Mouse (Mus musculus) thymus, adult 2 months (tissue): ENCODE measurements around the gene Pde11a. TPM values are rescaled to one million over a fixed set of nuclear protein-coding genes. Genes with fewer than 3 reads are reported as not detected.
"Not testable (repeated sequence)": the region's sequence is repeated elsewhere in the genome, so short reads cannot be mapped to it uniquely, and the experiment has no call there.

ENCODE experiments used
- DNase-seq: peaks from one replicate; pipeline ENCODE4 v3.0.0; 2021
- H3K27ac ChIP-seq: fragments of 200-500 bp; 2 replicates; pipeline ENCODE4 v1.5.1; 2012; ENCODE audit warnings: low read length, control low read depth; ENCODE audit not compliant: control insufficient read depth, insufficient read depth
- H3K27me3 ChIP-seq: fragments of 200-500 bp; 2 replicates; pipeline ENCODE4 v1.6.1; 2012; ENCODE audit warnings: mild to moderate bottlenecking, low read length, moderate library complexity, mixed read lengths; ENCODE audit not compliant: control insufficient read depth, insufficient read depth
- H3K36me3 ChIP-seq: fragments of 200-500 bp; 2 replicates; pipeline ENCODE4 v1.6.1; 2012; ENCODE audit warnings: mild to moderate bottlenecking, low read length, moderate library complexity; ENCODE audit not compliant: control insufficient read depth, insufficient read depth
- H3K4me1 ChIP-seq: fragments of 200-500 bp; replicated peaks from 2 replicates; pipeline ENCODE4 v1.6.1; 2012; ENCODE audit warnings: low read length; ENCODE audit not compliant: control insufficient read depth, insufficient read depth
- H3K4me3 ChIP-seq: fragments of 200-500 bp; 2 replicates; pipeline ENCODE4 v1.5.1; 2012; ENCODE audit warnings: mild to moderate bottlenecking, low read length, control low read depth, moderate library complexity; ENCODE audit not compliant: control insufficient read depth, insufficient read depth
- CTCF ChIP-seq: fragments of 200-500 bp; IDR thresholded peaks from 2 replicates; pipeline ENCODE4 v1.5.1; 2012; ENCODE audit warnings: mild to moderate bottlenecking, control low read depth, low read length, moderate library complexity, borderline replicate concordance; ENCODE audit not compliant: control insufficient read depth, poor library complexity, insufficient read depth; ENCODE audit errors: extremely low read depth
- POLR2A ChIP-seq: fragments of 200-500 bp; IDR thresholded peaks from 2 replicates; pipeline ENCODE4 v1.6.1; 2012; ENCODE audit warnings: mild to moderate bottlenecking, low read length, control low read depth, moderate library complexity; ENCODE audit not compliant: control insufficient read depth, poor library complexity, insufficient read depth; ENCODE audit errors: extremely low read depth
- WGBS: fragments of 180-500 bp; shearing (Covaris S2); methylation state at CpG from one replicate; pipeline ENCODE4 v1.1.7; 2018; 5-methylcytosine and 5-hydroxymethylcytosine counted together
- polyA plus RNA-seq: library from polyadenylated mRNA; depleted of rRNA; stranded (reverse); fragments of >200 nt; gene quantifications from 2 replicates; pipeline ENCODE4 v1.2.3, GENCODE M21; 2012

Pde11a gene
- polyA plus RNA-seq, 1 experiment, result 1.7 TPM

GRCm38 (mm10) chr2:75982626-75983025, 355.9 kb downstream of the Pde11a start:
- no peaks in the 10 kb centered on the region for H3K27me3 ChIP-seq
- H3K27ac ChIP-seq, result no peak overlapping the region
- WGBS, result 97% methylated on average over 4 of the region's 4 CpGs
- no peak for DNase-seq
- H3K4me1 ChIP-seq, result no peaks in the 10 kb centered on the region
- H3K4me3 ChIP-seq, result no peak overlapping the region
- TF ChIP-seq CTCF, result no peak
- no peak for TF ChIP-seq POLR2A
- H3K36me3 ChIP-seq, result no peaks in the 10 kb centered on the region

GRCm38 (mm10) chr2:75981440-75982081, 357.0 kb downstream of the Pde11a start, which contains the start of gene Ttc30a1:
Gene Ttc30a1, minus strand, starts transcription at chr2:75981967.
- not testable (repeated sequence) for H3K27ac ChIP-seq

DNA sequence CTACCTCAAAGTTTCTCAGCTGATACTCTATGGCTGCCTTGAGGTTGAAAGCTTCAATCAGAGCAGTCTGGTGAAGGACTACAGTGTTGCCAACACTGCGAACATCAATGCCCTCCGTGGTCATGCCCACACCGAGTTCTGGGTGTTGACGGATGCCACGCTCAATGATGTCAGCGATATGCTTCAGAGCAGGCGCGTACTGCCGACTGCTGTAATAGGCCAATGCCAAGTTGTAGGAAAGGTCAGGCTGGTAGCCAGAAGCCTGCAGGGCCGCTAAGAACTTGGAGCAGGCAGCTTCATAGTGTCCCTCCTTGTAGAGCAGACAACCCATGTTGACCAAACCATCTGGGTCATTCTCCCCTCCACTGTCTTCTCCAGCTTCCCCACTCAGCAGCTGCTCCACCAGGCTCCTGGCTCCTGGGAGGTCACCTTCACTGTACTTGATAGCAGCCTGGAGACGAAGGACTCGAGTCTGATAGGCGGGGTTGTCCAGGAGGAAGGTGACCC, 357.6 kb downstream of the Pde11a start:
- H3K27me3 ChIP-seq, H3K27ac ChIP-seq, DNase-seq, H3K4me1 ChIP-seq, H3K36me3 ChIP-seq: not testable (repeated sequence)
- H3K4me3 ChIP-seq, result peak overlapping the region; percentile 54
- 98% methylated on average over 13 of the region's 13 CpGs for WGBS

More at GRCm38 (mm10) chr2:75981440-75982081, 357.0 kb downstream of the Pde11a start, which contains the start of gene Ttc30a1:
- H3K36me3 ChIP-seq, H3K27me3 ChIP-seq, H3K4me1 ChIP-seq: not testable (repeated sequence)
- DNase-seq, result peak; percentile 73
- peak within 1 kb of the TSS; percentile 54 for H3K4me3 ChIP-seq
- WGBS, result 14% methylated on average over 32 of the region's 34 CpGs

DNA sequence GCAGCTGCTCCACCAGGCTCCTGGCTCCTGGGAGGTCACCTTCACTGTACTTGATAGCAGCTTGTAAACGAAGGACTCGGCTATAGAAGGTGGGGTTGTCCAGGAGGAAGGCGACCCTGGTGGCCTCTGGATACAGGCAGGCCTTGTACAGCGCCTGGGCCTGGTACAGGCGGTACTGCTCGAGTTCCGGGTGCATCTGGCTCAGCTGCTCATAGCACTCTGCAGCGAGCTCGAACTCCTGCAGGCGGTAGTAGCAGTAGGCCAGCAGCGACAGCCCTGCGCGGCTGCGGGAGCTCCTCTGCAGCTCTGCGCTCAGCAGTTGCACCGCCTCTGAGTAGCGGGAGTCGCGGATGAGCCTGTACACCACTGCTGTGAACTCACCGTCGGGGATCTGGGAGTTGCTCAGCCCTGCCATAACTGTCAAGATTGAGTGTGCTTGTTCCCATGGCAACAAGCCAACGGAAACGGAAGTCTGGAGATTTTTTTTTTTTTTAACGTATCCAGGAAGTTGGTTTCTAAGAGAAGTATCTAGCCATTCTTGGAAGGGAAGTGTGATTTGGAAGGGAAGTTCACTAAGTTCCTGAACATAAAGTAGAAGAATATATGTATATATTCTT, 360.7 kb downstream of the Pde11a start, which contains the start of gene Ttc30a2:
TSS of gene Ttc30a2 (minus strand) at position 419 of the 617 bp plus-strand sequence.
- not testable (repeated sequence) for DNase-seq, H3K36me3 ChIP-seq

GRCm38 (mm10) chr2:75976070-75976469, 362.5 kb downstream of the Pde11a start:
- WGBS, result 81% methylated on average over 2 of the region's 2 CpGs

More for the DNA sequence above, 360.7 kb downstream of the Pde11a start, which contains the start of gene Ttc30a2:
- H3K27ac ChIP-seq, H3K27me3 ChIP-seq, H3K4me3 ChIP-seq, H3K4me1 ChIP-seq: not testable (repeated sequence)
- 83% methylated on average over 23 of the region's 24 CpGs for WGBS

GRCm38 (mm10) chr2:75974131-75974530, 364.4 kb downstream of the Pde11a start:
- Histone ChIP-seq H3K27me3 (no peaks in the 10 kb centered on the region), H3K4me1 (no peaks in the 10 kb centered on the region), H3K36me3 (no peaks in the 10 kb centered on the region), H3K27ac (no peak overlapping the region), H3K4me3 (no peak overlapping the region)
- TF ChIP-seq POLR2A (no peak), CTCF (no peak)
- DNase-seq, result no peak
- WGBS, result 93% methylated on average over 9 of the region's 9 CpGs

More at GRCm38 (mm10) chr2:75976070-75976469, 362.5 kb downstream of the Pde11a start:
- not testable (repeated sequence) for DNase-seq, H3K4me1 ChIP-seq, H3K27ac ChIP-seq, H3K36me3 ChIP-seq, H3K4me3 ChIP-seq, H3K27me3 ChIP-seq

GRCm38 (mm10) chr2:75964972-75965371, 373.6 kb downstream of the Pde11a start:
- Histone ChIP-seq H3K36me3 (no peaks in the 10 kb centered on the region), H3K4me1 (peaks cover 8% of the 10 kb centered on the region), H3K27me3 (no peaks in the 10 kb centered on the region), H3K27ac (no peak overlapping the region), H3K4me3 (no peak overlapping the region)
- TF ChIP-seq POLR2A (no peak), CTCF (no peak)
- peak; percentile 66 for DNase-seq
- WGBS, result 18% methylated on average over 5 of the region's 5 CpGs
